Mouse (Mus musculus): ENCODE data around the gene Gm13698.
A peak's percentile ranks its signal among the peaks of the same experiment; 100 is the strongest.
"Not testable (repeated sequence)": the region's sequence is repeated elsewhere in the genome, so short reads cannot be mapped to it uniquely, and the experiment has no call there.

Gene Gm13698

DNA sequence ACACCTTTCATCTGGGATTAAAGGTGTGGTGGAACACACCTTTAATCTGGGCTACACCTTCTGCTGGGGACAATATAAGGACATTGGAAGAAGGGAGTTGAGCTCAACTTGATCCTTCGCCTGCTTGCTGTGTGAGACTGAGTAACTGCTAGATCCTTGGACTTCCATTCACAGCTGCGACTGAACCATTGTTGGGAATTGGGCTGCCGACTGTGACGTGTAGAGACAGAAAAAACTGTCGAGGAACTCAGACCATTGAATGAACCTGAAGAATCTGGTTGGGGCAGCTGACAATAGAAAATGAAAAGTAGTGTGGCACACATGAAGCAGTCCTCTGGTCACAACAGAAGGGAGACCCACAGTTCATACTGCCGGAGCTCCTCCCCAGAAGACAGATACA, at the start of gene Gm13698:
Gm13698 (plus strand) TSS at position 301 of the 400 bp plus-strand sequence.
- DNase-seq (ENCODE audit: low read depth): not testable (repeated sequence)

DNA sequence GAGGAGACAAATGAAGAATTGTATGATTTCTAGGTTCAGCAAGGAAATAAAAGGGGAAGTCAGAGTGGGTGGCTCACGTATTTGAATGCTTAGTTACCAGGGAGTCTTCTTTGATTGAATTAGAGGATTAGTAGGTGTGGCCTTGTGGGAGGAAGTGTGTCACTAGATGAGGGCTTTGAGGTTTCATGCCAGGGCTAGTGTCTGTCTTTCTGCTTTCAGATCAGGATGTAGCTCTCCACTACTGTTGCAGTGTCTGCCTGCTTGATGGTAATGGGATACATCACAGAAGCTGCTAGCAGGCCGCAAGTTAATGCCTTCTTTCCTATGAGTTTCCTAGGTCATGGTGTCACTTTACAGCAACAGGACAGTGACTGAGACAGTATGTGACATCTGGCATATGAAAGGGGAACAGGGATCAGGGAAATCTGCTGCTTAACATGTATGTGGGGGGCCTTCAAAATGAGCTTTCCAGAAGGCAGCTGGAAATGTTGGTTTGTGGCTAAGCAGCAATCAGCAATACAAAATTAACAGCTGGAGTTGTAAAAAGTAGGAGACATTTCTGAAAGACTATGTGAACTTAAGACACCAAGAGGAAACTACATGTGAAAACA, 25.9 kb upstream of the Gm13698 start:
- peak; percentile 73 for DNase-seq (ENCODE audit: low read depth)

DNA sequence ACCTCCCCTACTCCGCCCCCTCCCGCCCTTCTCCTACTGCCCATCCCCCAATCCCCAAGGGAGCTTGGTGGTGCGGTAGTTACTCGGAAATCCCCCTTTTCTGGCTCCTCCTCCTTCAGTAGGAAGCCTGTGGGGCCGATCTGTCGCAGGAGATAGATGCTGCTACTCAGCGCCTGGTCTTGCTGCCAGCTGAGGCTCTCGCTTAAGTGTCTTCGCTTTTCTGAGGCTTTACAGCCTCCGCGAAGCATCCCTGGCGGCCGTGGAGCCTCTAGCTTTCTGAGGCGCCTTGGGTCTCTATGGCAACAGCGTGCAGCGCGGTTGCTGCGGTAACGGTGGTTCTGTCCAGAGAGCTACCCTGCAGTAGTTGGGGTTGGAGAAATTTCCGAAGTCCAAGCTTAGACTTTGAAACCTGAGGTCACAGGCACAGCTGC, 14.5 kb upstream of the Gm13698 start, which contains the start of gene Zswim2:
Zswim2 (minus strand) TSS at position 298 of the 431 bp plus-strand sequence.
- DNase-seq (ENCODE audit: low read depth): peak; percentile 35

- DNase-seq (ENCODE audit: low read depth): no peak
These were observed 14.1 kb upstream of the Gm13698 start for GRCm38 (mm10) chr2:83941378-83941777.

- no peak for DNase-seq (ENCODE audit: low read depth)
These were observed 13.7 kb upstream of the Gm13698 start for GRCm38 (mm10) chr2:83941792-83942191.

DNA sequence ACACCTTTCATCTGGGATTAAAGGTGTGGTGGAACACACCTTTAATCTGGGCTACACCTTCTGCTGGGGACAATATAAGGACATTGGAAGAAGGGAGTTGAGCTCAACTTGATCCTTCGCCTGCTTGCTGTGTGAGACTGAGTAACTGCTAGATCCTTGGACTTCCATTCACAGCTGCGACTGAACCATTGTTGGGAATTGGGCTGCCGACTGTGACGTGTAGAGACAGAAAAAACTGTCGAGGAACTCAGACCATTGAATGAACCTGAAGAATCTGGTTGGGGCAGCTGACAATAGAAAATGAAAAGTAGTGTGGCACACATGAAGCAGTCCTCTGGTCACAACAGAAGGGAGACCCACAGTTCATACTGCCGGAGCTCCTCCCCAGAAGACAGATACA, 5.7 kb downstream of the Gm13698 start, which contains the start of gene Gm13693:
Gm13693 (plus strand) TSS at position 301 of the 400 bp plus-strand sequence.
- not testable (repeated sequence) for DNase-seq (ENCODE audit: low read depth)

- not testable (repeated sequence) for DNase-seq (ENCODE audit: low read depth)
These were observed 11.5 kb downstream of the Gm13698 start, which contains the start of gene Gm13695 for GRCm38 (mm10) chr2:83967013-83967412. Gm13695 (plus strand) TSS chr2:83967313.

- DNase-seq (ENCODE audit: low read depth): not testable (repeated sequence)
These were observed 17.3 kb downstream of the Gm13698 start, which contains the start of gene Gm13696 for GRCm38 (mm10) chr2:83972823-83973222. Gm13696 (plus strand) TSS chr2:83973123.

DNA sequence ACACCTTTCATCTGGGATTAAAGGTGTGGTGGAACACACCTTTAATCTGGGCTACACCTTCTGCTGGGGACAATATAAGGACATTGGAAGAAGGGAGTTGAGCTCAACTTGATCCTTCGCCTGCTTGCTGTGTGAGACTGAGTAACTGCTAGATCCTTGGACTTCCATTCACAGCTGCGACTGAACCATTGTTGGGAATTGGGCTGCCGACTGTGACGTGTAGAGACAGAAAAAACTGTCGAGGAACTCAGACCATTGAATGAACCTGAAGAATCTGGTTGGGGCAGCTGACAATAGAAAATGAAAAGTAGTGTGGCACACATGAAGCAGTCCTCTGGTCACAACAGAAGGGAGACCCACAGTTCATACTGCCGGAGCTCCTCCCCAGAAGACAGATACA, 23.1 kb downstream of the Gm13698 start, which contains the start of gene Gm13694:
Gm13694 (plus strand) TSS at position 301 of the 400 bp plus-strand sequence.
- not testable (repeated sequence) for DNase-seq (ENCODE audit: low read depth)

- not testable (repeated sequence) for DNase-seq (ENCODE audit: low read depth)
These were observed 28.9 kb downstream of the Gm13698 start, which contains the start of gene Gm13697 for GRCm38 (mm10) chr2:83984443-83984842. Gm13697 (plus strand) TSS chr2:83984743.

DNA sequence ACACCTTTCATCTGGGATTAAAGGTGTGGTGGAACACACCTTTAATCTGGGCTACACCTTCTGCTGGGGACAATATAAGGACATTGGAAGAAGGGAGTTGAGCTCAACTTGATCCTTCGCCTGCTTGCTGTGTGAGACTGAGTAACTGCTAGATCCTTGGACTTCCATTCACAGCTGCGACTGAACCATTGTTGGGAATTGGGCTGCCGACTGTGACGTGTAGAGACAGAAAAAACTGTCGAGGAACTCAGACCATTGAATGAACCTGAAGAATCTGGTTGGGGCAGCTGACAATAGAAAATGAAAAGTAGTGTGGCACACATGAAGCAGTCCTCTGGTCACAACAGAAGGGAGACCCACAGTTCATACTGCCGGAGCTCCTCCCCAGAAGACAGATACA, 34.8 kb downstream of the Gm13698 start, which contains the start of gene Gm13691:
Gm13691 (plus strand) TSS at position 301 of the 400 bp plus-strand sequence.
- not testable (repeated sequence) for DNase-seq (ENCODE audit: low read depth)

DNA sequence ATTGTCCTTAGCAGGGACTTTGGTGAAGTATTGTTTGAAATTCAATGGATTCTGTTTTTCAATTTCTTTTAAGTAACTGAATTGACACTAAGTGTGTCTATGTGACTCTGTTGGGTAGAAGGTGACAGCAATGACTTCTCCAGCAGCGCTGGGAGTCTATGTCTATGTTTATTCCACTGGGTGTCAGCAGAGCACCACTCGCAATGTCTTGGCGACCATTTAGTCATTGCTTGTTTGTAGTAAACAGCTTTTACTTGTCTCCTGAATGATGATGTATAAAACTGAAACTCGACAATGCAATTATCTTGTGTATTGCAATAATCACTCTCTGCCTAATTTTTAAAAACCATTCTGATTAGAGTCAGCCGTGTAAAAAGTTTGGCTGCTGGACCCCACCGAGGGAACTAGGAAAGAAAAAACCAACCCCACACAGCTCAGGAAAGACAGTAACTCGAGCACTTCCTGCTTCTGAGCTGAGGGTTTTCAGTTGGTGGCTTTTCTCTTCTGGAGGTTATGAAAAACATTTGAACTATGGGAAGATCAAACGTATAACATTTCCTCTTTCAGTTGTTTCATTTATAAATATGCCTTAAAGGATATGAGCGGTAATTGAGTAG, 38.3 kb downstream of the Gm13698 start:
- peak; percentile 90 for DNase-seq (ENCODE audit: low read depth)

- not testable (repeated sequence) for DNase-seq (ENCODE audit: low read depth)
These were observed 39.0 kb downstream of the Gm13698 start for GRCm38 (mm10) chr2:83994526-83994925.
